Mouse (Mus musculus): ENCODE results near the gene Ube2dnl1.

Gene Ube2dnl1

GRCm38 (mm10) chrX:114904712-114905111 is at the start of gene Ube2dnl1:
TSS of gene Ube2dnl1 (plus strand) at chrX:114905012.
- no peak for DNase-seq

- no peak for DNase-seq
Measured at GRCm38 (mm10) chrX:114895489-114895888, 9.3 kb upstream of the Ube2dnl1 start.

- no peak for DNase-seq
Measured at GRCm38 (mm10) chrX:114897506-114897905, 7.3 kb upstream of the Ube2dnl1 start.

- DNase-seq, result no peak
Measured at GRCm38 (mm10) chrX:114903391-114903790, 1.4 kb upstream of the Ube2dnl1 start.

GRCm38 (mm10) chrX:114907282-114907681 is 2.5 kb downstream of the Ube2dnl1 start, which contains the start of gene Ube2dnl2:
TSS of gene Ube2dnl2 (plus strand) at chrX:114907582.
- DNase-seq, result no peak

- DNase-seq, result no peak
Measured at GRCm38 (mm10) chrX:114955066-114955465, 50.3 kb downstream of the Ube2dnl1 start.
